Mouse (Mus musculus) c-Kit-positive CD71-negative TER-119-negative erythroid progenitor cells, embryonic 14.5 days (primary cell): Measurements from ENCODE around the gene Pi16.
A peak's percentile ranks its signal among the peaks of the same experiment; 100 is the strongest.

Experiments used
- DNase-seq: peaks from one replicate; pipeline ENCODE4 v3.0.0-alpha.2; 2013; ENCODE audit warnings: low read depth

The Pi16 gene

GRCm38 (mm10) chr17:29356882-29357281, 39.4 kb downstream of the Pi16 start:
- DNase-seq = no peak

DNA sequence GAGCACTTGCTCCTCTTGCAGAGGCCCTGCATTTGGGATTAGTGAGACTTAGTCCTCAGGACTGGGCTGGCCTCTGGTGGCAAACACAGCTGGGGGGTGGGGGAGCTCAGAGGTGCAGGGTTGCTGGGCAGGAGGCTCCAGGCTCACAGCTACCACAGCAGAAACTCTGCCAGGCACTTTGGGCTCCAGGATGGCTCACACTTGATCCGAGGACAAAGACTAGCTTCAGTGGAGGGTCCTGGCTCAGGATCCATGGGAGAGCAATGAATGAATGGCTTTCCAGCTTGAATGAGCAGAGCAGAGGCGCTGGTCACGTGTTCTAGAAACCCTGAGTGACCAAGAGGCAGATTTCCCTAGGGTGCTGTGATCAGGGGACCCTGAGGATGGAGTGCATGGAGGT, 41.4 kb downstream of the Pi16 start:
- DNase-seq = no peak

- peak; percentile 50 for DNase-seq
Observed at GRCm38 (mm10) chr17:29360761-29361221, 43.3 kb downstream of the Pi16 start, which contains the start of gene Fgd2. Fgd2 (plus strand) TSS chr17:29360914.

DNA sequence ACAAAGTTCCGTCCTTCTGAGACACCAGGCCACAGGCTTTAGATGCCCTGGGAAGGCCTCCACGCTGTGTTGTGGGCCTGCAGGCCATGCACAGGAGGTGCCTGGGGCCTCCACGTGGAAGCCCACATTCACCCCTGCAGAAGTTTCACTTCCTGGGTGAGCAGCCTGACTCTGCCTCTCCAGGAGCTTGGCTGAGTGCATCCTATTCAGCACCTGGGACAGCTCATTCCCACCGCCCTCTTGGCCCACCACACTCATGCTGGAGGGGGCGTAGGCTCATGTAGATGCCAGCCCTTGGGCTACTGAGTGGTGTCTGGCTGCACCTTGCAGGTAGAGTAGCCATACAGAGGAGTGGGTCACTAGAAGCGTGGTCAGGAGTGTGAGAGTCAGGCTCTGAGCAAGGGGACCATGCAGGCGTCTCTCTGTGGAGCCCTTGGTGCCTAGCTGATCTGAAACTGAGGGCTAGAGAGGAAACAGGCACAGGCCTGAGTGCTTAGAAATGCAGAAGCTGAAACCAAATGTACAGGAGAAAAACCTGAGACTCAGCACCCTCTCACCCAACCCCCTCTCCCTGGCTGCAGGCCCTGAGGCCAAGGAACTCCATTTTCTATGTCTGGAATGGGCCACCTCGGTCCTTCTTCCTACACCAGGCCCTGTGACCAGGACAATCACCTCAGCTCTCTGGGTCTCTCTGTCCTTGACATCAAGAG, 44.7 kb downstream of the Pi16 start:
- peak; percentile 57 for DNase-seq

- no peak for DNase-seq
Observed at GRCm38 (mm10) chr17:29363109-29363508, 45.6 kb downstream of the Pi16 start.

- DNase-seq = no peak
Observed at GRCm38 (mm10) chr17:29365105-29365621, 47.7 kb downstream of the Pi16 start.

DNA sequence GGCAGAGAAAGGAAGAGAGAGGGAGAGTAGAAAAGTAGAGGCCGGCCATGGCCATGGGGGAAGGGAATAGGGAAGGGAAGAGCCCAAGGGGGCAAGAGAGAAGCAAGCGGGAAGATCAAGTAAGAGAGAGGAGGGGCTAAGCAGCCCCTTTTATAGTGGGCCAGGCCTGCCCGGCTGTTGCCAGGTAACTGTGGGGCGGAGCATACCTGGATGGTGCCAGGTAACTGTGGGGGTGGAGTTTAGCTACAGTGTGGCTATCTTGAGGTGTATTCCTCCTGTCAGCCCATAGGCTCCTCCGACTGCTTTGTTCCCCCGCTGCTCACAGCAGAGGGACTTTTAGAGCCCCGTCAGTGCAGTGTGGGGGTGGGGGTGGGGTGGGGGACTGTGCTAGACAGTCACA, 51.2 kb downstream of the Pi16 start:
- DNase-seq = no peak

DNA sequence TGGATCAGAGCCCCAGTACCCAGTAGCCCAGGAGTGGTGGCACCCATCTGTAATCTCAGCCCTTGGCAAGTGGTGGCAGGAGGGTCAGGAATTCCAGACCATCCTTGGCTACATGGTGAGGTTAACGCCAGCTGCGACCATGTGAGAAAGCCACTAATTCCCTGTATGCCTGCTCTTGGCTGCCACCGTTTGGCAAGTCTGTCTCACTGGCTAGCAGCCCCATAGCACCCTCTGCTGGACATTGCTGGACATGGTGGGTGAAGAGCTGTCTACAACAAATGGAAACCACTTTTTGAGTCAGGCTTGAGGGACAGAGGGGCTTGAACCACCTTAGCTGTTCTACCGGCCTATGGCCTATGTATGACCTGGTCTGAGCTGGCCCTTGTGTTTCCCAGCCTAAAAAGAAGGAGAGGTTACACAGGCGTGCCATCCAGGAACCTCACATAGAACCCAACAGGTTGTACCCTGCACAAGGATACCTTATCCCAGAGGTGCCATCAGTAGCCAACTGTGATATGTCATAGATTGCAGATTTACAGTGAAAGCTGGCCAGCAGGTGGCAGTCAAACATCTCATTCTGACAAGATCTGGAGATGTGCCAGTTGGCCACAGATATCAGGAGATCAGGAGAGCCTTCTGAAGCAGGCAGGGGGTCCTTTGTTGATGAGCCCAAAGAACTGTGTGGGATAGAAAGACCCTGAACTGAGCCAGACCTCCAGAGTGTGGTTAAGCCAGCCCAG, 53.7 kb downstream of the Pi16 start:
- peak; percentile 93 for DNase-seq

GRCm38 (mm10) chr17:29375871-29376270, 58.4 kb downstream of the Pi16 start:
- no peak for DNase-seq

DNA sequence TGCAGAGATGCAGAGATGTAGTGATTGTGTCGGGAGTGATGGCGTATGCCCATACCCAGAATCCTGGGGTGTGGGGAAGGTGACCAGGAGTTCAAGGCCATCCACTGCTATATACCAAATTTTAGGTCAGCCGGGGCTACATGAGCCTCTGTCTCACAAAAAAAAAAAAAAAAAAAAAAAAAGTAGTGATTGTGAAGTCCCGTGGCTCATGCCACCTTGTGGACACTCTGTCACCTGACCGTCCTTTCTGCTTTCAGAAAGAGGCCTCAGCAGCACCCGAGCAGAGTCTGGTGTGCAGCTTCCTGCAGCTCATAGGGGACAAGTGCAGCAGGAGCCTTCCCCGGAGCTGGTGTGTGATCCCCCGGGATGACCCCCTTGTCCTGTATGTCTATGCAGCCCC, 60.6 kb downstream of the Pi16 start:
- no peak for DNase-seq
